9 mouse cellular contexts compared by ENCODE assay signal in the genomic region with DNA sequence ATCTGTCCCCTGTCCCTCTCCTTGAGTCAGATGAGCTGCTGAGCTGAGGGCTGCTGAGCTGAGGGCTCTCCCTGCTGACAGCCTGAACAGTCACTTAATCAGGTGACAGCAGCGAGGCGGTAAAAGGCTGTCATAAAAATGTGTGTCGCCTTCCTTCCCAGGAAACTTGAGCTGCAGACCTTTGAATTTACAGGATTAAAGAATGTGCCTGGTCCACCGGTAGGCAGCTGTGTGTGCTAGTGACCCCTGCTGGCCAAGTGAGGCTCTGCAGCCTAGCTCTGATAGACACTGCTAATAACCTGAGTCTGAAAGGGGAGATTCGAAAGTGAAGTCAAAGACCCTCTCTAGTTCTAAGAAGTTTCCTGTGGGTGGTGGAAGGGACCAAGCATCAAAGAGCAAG. TPM values are rescaled to one million over a fixed set of nuclear protein-coding genes. Genes with fewer than 3 reads are reported as not detected.
A peak's percentile ranks its signal among the peaks of the same experiment; 100 is the strongest.
DNase-seq lines count a peak whose midpoint lies in the region; ATAC-seq and TF ChIP-seq lines count a peak whose summit lies in the region.
"Had no signal": no experiment of that assay in that cellular context is flagged by ENCODE, and none has a peak within 500 bp of the region (broad histone marks: within the 10 kb centered on the region; RNA-seq: fewer than 3 reads in every experiment).

No protein-coding gene starts in this region.

- no peak overlapping the region for H3K9ac ChIP-seq in forebrain, embryonic 13.5 days
- H3K9ac ChIP-seq in midbrain, embryonic 14.5 days (replicated peaks; ENCODE audit: low read length), result no peak overlapping the region

- H3K4me2 ChIP-seq in forebrain, embryonic 13.5 days, result no peak overlapping the region
- H3K4me2 ChIP-seq in midbrain, embryonic 14.5 days (ENCODE audit: low read length), result no peak overlapping the region

- DNase-seq in gastrocnemius, adult 18-20 months (ENCODE audit: low spot score), result peak; percentile 59
- DNase-seq in gastrocnemius, postnatal 25 days, result no peak
- peak; percentile 60 for DNase-seq in induced T-regulatory cell, adult 2 months (ENCODE audit: low read depth)
- peak; percentile 30 to 84 for DNase-seq in left cerebral cortex, adult 9 months (ENCODE audit: low spot score in 2 of 2)
- DNase-seq in midbrain, embryonic 14.5 days, result peak; percentile 91
- DNase-seq in spleen, adult 2 months (ENCODE audit: low read depth in 1 of 2, low spot score in 2 of 2), result peak in 1 of 2 experiments; percentile 47

- no peaks in the 10 kb centered on the region for H3K9me3 ChIP-seq in forebrain, embryonic 13.5 days (replicated peaks)
- no peaks in the 10 kb centered on the region for H3K9me3 ChIP-seq in midbrain, embryonic 14.5 days (ENCODE audit: control insufficient read depth, low read length)

- 0 out of 2 replicates have a peak, but pooled peaks cover 9% of the 10 kb centered on the region for H3K4me1 ChIP-seq in forebrain, embryonic 13.5 days
- no peaks in the 10 kb centered on the region for H3K4me1 ChIP-seq in midbrain, embryonic 14.5 days (ENCODE audit: control insufficient read depth, insufficient read depth, low read length)
- no peaks in the 10 kb centered on the region for H3K4me1 ChIP-seq in spleen, adult 2 months (ENCODE audit: control insufficient read depth, insufficient read depth, insufficient read length)

- ATAC-seq in cerebellum, adult (ENCODE audit: insufficient number of reproducible peaks, low FRiP score, low TSS enrichment), result 0 out of 2 replicates have a peak, but pooled peaks have one; percentile 51
- peak; percentile 52 for ATAC-seq in forebrain, embryonic 13.5 days
- no peak; the same call in 1 of the 2 replicates for ATAC-seq in midbrain, embryonic 14.5 days (ENCODE audit: low FRiP score, low TSS enrichment)

- peak overlapping the region; percentile 31; the same call in 1 of the 2 replicates for H3K27ac ChIP-seq in forebrain, embryonic 13.5 days
- peak overlapping the region; percentile 15; the same call in 1 of the 2 replicates for H3K27ac ChIP-seq in midbrain, embryonic 14.5 days (replicated peaks; ENCODE audit: low read depth, low read length)
- no peak overlapping the region for H3K27ac ChIP-seq in spleen, adult 2 months (ENCODE audit: insufficient read depth, low read length)
- H3K27ac ChIP-seq: macrophage had no signal

- H3K4me3 ChIP-seq in forebrain, embryonic 13.5 days, result no peak overlapping the region
- no peak overlapping the region for H3K4me3 ChIP-seq in midbrain, embryonic 14.5 days (replicated peaks; ENCODE audit: low read depth, low read length)
- H3K4me3 ChIP-seq in spleen, adult 2 months (ENCODE audit: extremely low read depth, insufficient read depth, insufficient read length), result no peak overlapping the region

- WGBS in forebrain, embryonic 13.5 days, result 3% methylated on average over 5 of the region's 5 CpGs
- WGBS in midbrain, embryonic 14.5 days, result 10% methylated on average over 5 of the region's 5 CpGs
- WGBS in spleen, adult 2 months, result 10% methylated on average over 5 of the region's 5 CpGs

- H3K36me3 ChIP-seq in forebrain, embryonic 13.5 days (ENCODE audit: poor library complexity, severe bottlenecking), result no peaks in the 10 kb centered on the region
- no peaks in the 10 kb centered on the region for H3K36me3 ChIP-seq in midbrain, embryonic 14.5 days (ENCODE audit: control insufficient read depth, insufficient read depth, low read length)
- no peaks in the 10 kb centered on the region for H3K36me3 ChIP-seq in spleen, adult 2 months (ENCODE audit: control insufficient read depth, insufficient read depth, low read length)

- no peak for TF ChIP-seq POLR2A in spleen, adult 2 months (IDR thresholded peaks at IDR 0.05; ENCODE audit: low read depth, low read length)

- no peaks in the 10 kb centered on the region for H3K27me3 ChIP-seq in forebrain, embryonic 13.5 days
- no peaks in the 10 kb centered on the region for H3K27me3 ChIP-seq in midbrain, embryonic 14.5 days (ENCODE audit: control insufficient read depth, insufficient read depth, low read length)
- H3K27me3 ChIP-seq in spleen, adult 2 months (ENCODE audit: control insufficient read depth, insufficient read depth, low read length), result no peaks in the 10 kb centered on the region

- peak; percentile 79; the same call in 1 of the 2 replicates for TF ChIP-seq CTCF in spleen, adult 2 months (IDR thresholded peaks at IDR 0.05; ENCODE audit: extremely low read depth, insufficient read depth, insufficient read length, insufficient replicate concordance)

RNA-seq across cellular contexts. Expression of gene Slc6a1, which starts 32.1 kb away (rescaled TPM):
- total RNA-seq in gastrocnemius, adult 18-20 months (2021), result under 1 TPM; 0.17 to 0.23 TPM
- under 1 TPM; 0.05 to 0.32 TPM for total RNA-seq in gastrocnemius, postnatal 25 days (2021)
- 67.2 and 81.0 TPM in 2 replicates for polyA plus RNA-seq in forebrain, embryonic 13.5 days (2015; fragmentation: Nextera tagmentation; extraction: Ambion mirVana)
- polyA plus RNA-seq in midbrain, embryonic 14.5 days (2014; fragmentation: Nextera tagmentation; extraction: Ambion mirVana), result 116 and 125 TPM in 2 replicates
- 0.61 and 1.4 TPM in 2 replicates for polyA plus RNA-seq in spleen, adult 2 months (2012; rRNA removed)
- polyA plus RNA-seq: macrophage had no signal

Comparison
In these comparisons a context has a peak if more than half of its experiments do, and no peak if none do; other contexts are left out.
1. RNA of gene Slc6a1, which starts 32.1 kb away (polyA plus RNA-seq): 116 to 125 TPM in midbrain, embryonic 14.5 days and 67.2 to 81.0 TPM in forebrain, embryonic 13.5 days; 0.61 to 1.4 TPM in spleen, adult 2 months; every median in the first group is over 10 times any median in the second.